Mouse (Mus musculus) hindbrain, embryonic 10.5 days (tissue): ENCODE measurements at regions not wholly inside any gene's neighbourhood (a gene's known extent, or its start where the extent isn't known, plus 50 kb on each side); places are given as distances from the start of the nearest gene placed in this dataset.
A peak's percentile ranks its signal among the peaks of the same experiment; 100 is the strongest.

Source experiments
- DNase-seq: peaks from one replicate; pipeline ENCODE4 v3.0.0-alpha.2; 2017; ENCODE audit warnings: low spot score
- H3K27ac ChIP-seq: fragments of 300-500 bp; sonication (generic); 2 replicates; pipeline ENCODE4 v1.5.1; 2016; ENCODE audit warnings: mild to moderate bottlenecking, moderate library complexity
- H3K27me3 ChIP-seq: fragments of 300-500 bp; sonication (generic); 2 replicates; pipeline ENCODE4 v1.6.1; 2016; ENCODE audit warnings: mild to moderate bottlenecking; ENCODE audit not compliant: poor library complexity, insufficient read depth, severe bottlenecking
- H3K36me3 ChIP-seq: fragments of 300-500 bp; sonication (generic); 2 replicates; pipeline ENCODE4 v1.6.1; 2016; ENCODE audit warnings: mild to moderate bottlenecking, moderate library complexity
- H3K4me1 ChIP-seq: fragments of 300-500 bp; sonication (generic); replicated peaks from 2 replicates; pipeline ENCODE4 v1.6.1; 2016; ENCODE audit warnings: mild to moderate bottlenecking
- H3K4me3 ChIP-seq: fragments of 300-500 bp; sonication (generic); 2 replicates; pipeline ENCODE4 v1.5.1; 2016; ENCODE audit warnings: mild to moderate bottlenecking, moderate library complexity
- H3K9me3 ChIP-seq: fragments of 300-500 bp; sonication (generic); 2 replicates; pipeline ENCODE4 v1.6.1; 2016; ENCODE audit warnings: mild to moderate bottlenecking, moderate library complexity
- WGBS: fragments of 180-500 bp; shearing (Covaris S2); methylation state at CpG from one replicate; pipeline ENCODE4 v1.1.7; 2016; 5-methylcytosine and 5-hydroxymethylcytosine counted together

GRCm38 (mm10) chr8:115407535-115407934 is 300.1 kb downstream of the Maf start:
- no peak for DNase-seq
- 94% methylated on average over 4 of the region's 4 CpGs for WGBS
- Histone ChIP-seq H3K4me3 (no peak overlapping the region), H3K27me3 (peaks cover 9% of the 10 kb centered on the region; the same call in 1 of the 2 replicates), H3K36me3 (no peaks in the 10 kb centered on the region), H3K27ac (no peak overlapping the region), H3K9me3 (no peaks in the 10 kb centered on the region; the same call in 1 of the 2 replicates), H3K4me1 (no peaks in the 10 kb centered on the region)

GRCm38 (mm10) chr8:115403601-115404000 is 304.0 kb downstream of the Maf start:
- whole genome bisulfite sequencing: 75% methylated on average over 4 of the region's 4 CpGs
- Histone ChIP-seq H3K36me3 (no peaks in the 10 kb centered on the region), H3K4me3 (no peak overlapping the region), H3K27me3 (peaks cover 9% of the 10 kb centered on the region; the same call in 1 of the 2 replicates), H3K27ac (no peak overlapping the region), H3K9me3 (no peaks in the 10 kb centered on the region; the same call in 1 of the 2 replicates), H3K4me1 (no peaks in the 10 kb centered on the region)
- DNase-seq: no peak

GRCm38 (mm10) chr8:115402471-115403197 is 305.0 kb downstream of the Maf start:
- no peak overlapping the region for H3K27ac ChIP-seq
- WGBS: 67% methylated on average over 10 of the region's 10 CpGs
- H3K4me1 ChIP-seq: no peaks in the 10 kb centered on the region
- H3K9me3 ChIP-seq: no peaks in the 10 kb centered on the region; the same call in 1 of the 2 replicates
- H3K27me3 ChIP-seq: peaks cover 9% of the 10 kb centered on the region; the same call in 1 of the 2 replicates
- H3K36me3 ChIP-seq: no peaks in the 10 kb centered on the region
- DNase-seq: peak; percentile 24
- H3K4me3 ChIP-seq: no peak overlapping the region
